Mouse (Mus musculus) forebrain, embryonic 14.5 days (tissue): ENCODE measurements at regions not wholly inside any gene's neighbourhood (a gene's known extent, or its start where the extent isn't known, plus 50 kb on each side); places are given as distances from the start of the nearest gene placed in this dataset.
A peak's percentile ranks its signal among the peaks of the same experiment; 100 is the strongest.

Experiments
- ATAC-seq: fragments of 200-750 bp; cut with Nextera tagmentation; 2 replicates; pipeline ENCODE4 v1.8.0; 2017; ENCODE audit warnings: mild to moderate bottlenecking, moderate library complexity
- DNase-seq: peaks from one replicate; pipeline ENCODE4 v3.0.0-alpha.2; 2015; ENCODE audit warnings: low spot score
- H3K27ac ChIP-seq: fragments of 300-500 bp; sonication (generic); 2 replicates; pipeline ENCODE4 v1.5.1; 2014; ENCODE audit warnings: low read depth, mild to moderate bottlenecking, control low read depth, low read length, moderate library complexity
- H3K27me3 ChIP-seq: fragments of 300-500 bp; sonication (generic); replicated peaks from 2 replicates; pipeline ENCODE4 v1.6.1; 2014; ENCODE audit warnings: low read length, control low read depth, mixed read lengths; ENCODE audit not compliant: control insufficient read depth, insufficient read depth
- H3K36me3 ChIP-seq: fragments of 300-500 bp; sonication (generic); 2 replicates; pipeline ENCODE4 v1.6.1; 2014; ENCODE audit warnings: low read length, control low read depth; ENCODE audit not compliant: control insufficient read depth, insufficient read depth
- H3K4me1 ChIP-seq: fragments of 300-500 bp; sonication (generic); 2 replicates; pipeline ENCODE4 v1.6.1; 2014; ENCODE audit warnings: antibody characterized with exemption, low read length, control low read depth; ENCODE audit not compliant: control insufficient read depth, insufficient read depth
- H3K4me2 ChIP-seq: fragments of 300-500 bp; sonication (generic); 2 replicates; pipeline ENCODE4 v1.6.1; 2014; ENCODE audit warnings: mild to moderate bottlenecking, control low read depth, low read length
- H3K4me3 ChIP-seq: fragments of 300-500 bp; sonication (generic); 2 replicates; pipeline ENCODE4 v1.5.1; 2014; ENCODE audit warnings: low read depth, low read length, control low read depth
- H3K9ac ChIP-seq: fragments of 300-500 bp; sonication (generic); 2 replicates; pipeline ENCODE4 v1.6.1; 2014; ENCODE audit warnings: mild to moderate bottlenecking, low read length, control low read depth, moderate library complexity
- H3K9me3 ChIP-seq: fragments of 300-500 bp; sonication (generic); replicated peaks from 2 replicates; pipeline ENCODE4 v1.6.1; 2016; ENCODE audit warnings: low read length, control low read depth, mixed read lengths; ENCODE audit not compliant: control insufficient read depth
- WGBS: fragments of 180-500 bp; shearing (Covaris S2); extraction: QIAGEN DNeasy Blood & Tissue Kit; methylation state at CpG from one replicate; pipeline ENCODE4 v1.1.7; 2014; 5-methylcytosine and 5-hydroxymethylcytosine counted together

GRCm38 (mm10) chr6:47381451-47381850 is 71.7 kb upstream of the Cul1 start:
- H3K36me3 ChIP-seq, result no peaks in the 10 kb centered on the region
- no peak overlapping the region for H3K27ac ChIP-seq
- WGBS, result 80% methylated on average over 2 of the region's 2 CpGs
- ATAC-seq (no peak), DNase-seq (no peak)
- H3K9me3 ChIP-seq, result no peaks in the 10 kb centered on the region
- no peaks in the 10 kb centered on the region for H3K27me3 ChIP-seq
- no peak overlapping the region for H3K4me2 ChIP-seq
- H3K4me1 ChIP-seq, result no peaks in the 10 kb centered on the region
- no peak overlapping the region for H3K4me3 ChIP-seq
- no peak overlapping the region for H3K9ac ChIP-seq

- H3K9me3 ChIP-seq, result no peaks in the 10 kb centered on the region
- no peak for ATAC-seq
- H3K4me2 ChIP-seq, result no peak overlapping the region
- H3K9ac ChIP-seq, result no peak overlapping the region
- H3K36me3 ChIP-seq, result no peaks in the 10 kb centered on the region
- no peak overlapping the region for H3K4me3 ChIP-seq
- H3K27me3 ChIP-seq, result no peaks in the 10 kb centered on the region
- peaks cover 15% of the 10 kb centered on the region; the same call in 1 of the 2 replicates for H3K4me1 ChIP-seq
- DNase-seq, result no peak
- H3K27ac ChIP-seq, result no peak overlapping the region
Observed at GRCm38 (mm10) chr6:47386550-47386949, 66.6 kb upstream of the Cul1 start.

- Histone ChIP-seq H3K36me3 (no peaks in the 10 kb centered on the region), H3K9ac (no peak overlapping the region; the same call in 1 of the 2 replicates), H3K4me3 (no peak overlapping the region), H3K27me3 (no peaks in the 10 kb centered on the region), H3K9me3 (no peaks in the 10 kb centered on the region), H3K4me1 (peaks cover 17% of the 10 kb centered on the region; the same call in 1 of the 2 replicates), H3K4me2 (no peak overlapping the region), H3K27ac (peak overlapping the region; percentile 53; the same call in 1 of the 2 replicates)
- ATAC-seq (peak; percentile 67), DNase-seq (peak; percentile 37)
- 28% methylated on average over 4 of the region's 4 CpGs for WGBS
Observed at GRCm38 (mm10) chr6:47389908-47390307, 63.3 kb upstream of the Cul1 start.

GRCm38 (mm10) chr6:47390436-47391002 is 62.7 kb upstream of the Cul1 start:
- Histone ChIP-seq H3K4me3 (no peak overlapping the region), H3K9me3 (no peaks in the 10 kb centered on the region), H3K27ac (peak overlapping the region; percentile 36; the same call in 1 of the 2 replicates), H3K9ac (no peak overlapping the region), H3K4me2 (no peak overlapping the region), H3K27me3 (no peaks in the 10 kb centered on the region), H3K4me1 (peaks cover 17% of the 10 kb centered on the region; the same call in 1 of the 2 replicates), H3K36me3 (no peaks in the 10 kb centered on the region)
- WGBS, result 16% methylated on average over 7 of the region's 7 CpGs
- peak; percentile 88 for DNase-seq
- ATAC-seq, result peak; percentile 90

GRCm38 (mm10) chr6:47391014-47391802 is 62.0 kb upstream of the Cul1 start:
- 57% methylated on average over 3 of the region's 3 CpGs for WGBS
- ATAC-seq, result peak; percentile 55
- H3K27ac ChIP-seq, result 0 out of 2 replicates have a peak overlapping the region, but pooled peaks have one; percentile 36

GRCm38 (mm10) chr6:47395465-47396337 is 57.5 kb upstream of the Cul1 start:
- Histone ChIP-seq H3K4me2 (no peak overlapping the region), H3K4me1 (peaks cover 9% of the 10 kb centered on the region; the same call in 1 of the 2 replicates), H3K9ac (no peak overlapping the region), H3K4me3 (no peak overlapping the region), H3K36me3 (no peaks in the 10 kb centered on the region), H3K27me3 (no peaks in the 10 kb centered on the region), H3K9me3 (no peaks in the 10 kb centered on the region), H3K27ac (no peak overlapping the region)
- DNase-seq, result no peak
- no peak for ATAC-seq
- 41% methylated on average over 5 of the region's 5 CpGs for WGBS

More at GRCm38 (mm10) chr6:47391014-47391802, 62.0 kb upstream of the Cul1 start:
- no peaks in the 10 kb centered on the region for H3K36me3 ChIP-seq
- no peaks in the 10 kb centered on the region for H3K9me3 ChIP-seq
- H3K27me3 ChIP-seq, result no peaks in the 10 kb centered on the region
- H3K9ac ChIP-seq, result no peak overlapping the region
- no peak for DNase-seq
- peaks cover 17% of the 10 kb centered on the region; the same call in 1 of the 2 replicates for H3K4me1 ChIP-seq
- no peak overlapping the region for H3K4me3 ChIP-seq
- no peak overlapping the region for H3K4me2 ChIP-seq
